Mouse (Mus musculus) adrenal gland (tissue): ENCODE measurements around the gene Elf2.

Source experiments
- intact Hi-C: fragments of 180-260 bp; cut with DNase I; formaldehyde crosslinking; loops from one replicate; pipeline ENCODE4 v1.15.1; 2025

The Elf2 gene

GRCm38 (mm10) chr3:51234752-51235055 is 105.8 kb downstream of the Elf2 start:
- intact Hi-C loops = loop anchor here (5.0 kb wide), 3 partner anchors 53 to 133 kb away; no protein-coding TSS in a partner anchor

- intact Hi-C loops = loop anchor here (5.0 kb wide), 2 partner anchors 118 to 133 kb away; no protein-coding TSS in a partner anchor
Observed at GRCm38 (mm10) chr3:51233918-51234751, 106.3 kb downstream of the Elf2 start.

GRCm38 (mm10) chr3:51233474-51233873 is 107.0 kb downstream of the Elf2 start:
- intact Hi-C loops = loop anchor here (5.0 kb wide), 2 partner anchors 119 to 134 kb away; no protein-coding TSS in a partner anchor

GRCm38 (mm10) chr3:51232205-51232910 is 108.1 kb downstream of the Elf2 start:
- intact Hi-C loops = loop anchor here (5.0 kb wide), 2 partner anchors 120 to 135 kb away; no protein-coding TSS in a partner anchor

GRCm38 (mm10) chr3:51231499-51231898 is 109.0 kb downstream of the Elf2 start:
- intact Hi-C loops = loop anchor here (5.0 kb wide), 2 partner anchors 121 to 136 kb away; no protein-coding TSS in a partner anchor

GRCm38 (mm10) chr3:51230886-51231285 is 109.6 kb downstream of the Elf2 start:
- intact Hi-C loops = loop anchor here (5.0 kb wide), 2 partner anchors 121 to 136 kb away; no protein-coding TSS in a partner anchor

GRCm38 (mm10) chr3:51230146-51230835 is 110.2 kb downstream of the Elf2 start:
- intact Hi-C loops = loop anchor here (5.0 kb wide), 2 partner anchors 122 to 137 kb away; no protein-coding TSS in a partner anchor

- intact Hi-C loops = no loop called here
Observed at GRCm38 (mm10) chr3:51229226-51229625, 111.2 kb downstream of the Elf2 start.

GRCm38 (mm10) chr3:51228821-51229205 is 111.7 kb downstream of the Elf2 start:
- intact Hi-C loops = no loop called here

- intact Hi-C loops = no loop called here
Observed at GRCm38 (mm10) chr3:51228038-51228820, 112.2 kb downstream of the Elf2 start.

GRCm38 (mm10) chr3:51226601-51227000 is 113.9 kb downstream of the Elf2 start:
- intact Hi-C loops = no loop called here

- intact Hi-C loops = no loop called here
Observed at GRCm38 (mm10) chr3:51225979-51226378, 114.5 kb downstream of the Elf2 start.

- intact Hi-C loops = no loop called here
Observed at GRCm38 (mm10) chr3:51225226-51225750, 115.2 kb downstream of the Elf2 start.

GRCm38 (mm10) chr3:51224363-51225225 is 115.9 kb downstream of the Elf2 start, which contains the start of gene Noct:
Gene Noct (plus strand): TSS chr3:51224447.
- intact Hi-C loops = no loop called here

GRCm38 (mm10) chr3:51223556-51223955 is 116.9 kb downstream of the Elf2 start:
- intact Hi-C loops = no loop called here

- intact Hi-C loops = no loop called here
Observed at GRCm38 (mm10) chr3:51222834-51223460, 117.5 kb downstream of the Elf2 start.

GRCm38 (mm10) chr3:51222302-51222701 is 118.2 kb downstream of the Elf2 start:
- intact Hi-C loops = no loop called here

- intact Hi-C loops = no loop called here
Observed at GRCm38 (mm10) chr3:51221847-51222246, 118.6 kb downstream of the Elf2 start.

GRCm38 (mm10) chr3:51220846-51221245 is 119.6 kb downstream of the Elf2 start:
- intact Hi-C loops = no loop called here
